Mouse (Mus musculus) forebrain, postnatal 0 days (tissue): ENCODE measurements around the gene Acsf3. TPM values are rescaled to one million over a fixed set of nuclear protein-coding genes. Genes with fewer than 3 reads are reported as not detected.
A peak's percentile ranks its signal among the peaks of the same experiment; 100 is the strongest.

ENCODE experiments used
- ATAC-seq: fragments of 200-750 bp; cut with Nextera tagmentation; 2 replicates; pipeline ENCODE4 v1.8.0; 2017; ENCODE audit warnings: mild to moderate bottlenecking, moderate library complexity
- DNase-seq: peaks from one replicate; pipeline ENCODE4 v3.0.0-alpha.2; 2015
- H3K27ac ChIP-seq: fragments of 300-500 bp; sonication (generic); 2 replicates; pipeline ENCODE4 v1.5.1; 2014; ENCODE audit warnings: low read depth, mild to moderate bottlenecking, antibody characterized with exemption, low read length, moderate library complexity, mixed read lengths
- H3K27me3 ChIP-seq: fragments of 300-500 bp; sonication (generic); 2 replicates; pipeline ENCODE4 v1.6.1; 2014; ENCODE audit warnings: mild to moderate bottlenecking, low read length, mixed read lengths; ENCODE audit not compliant: insufficient read depth
- H3K36me3 ChIP-seq: fragments of 300-500 bp; sonication (generic); 2 replicates; pipeline ENCODE4 v1.6.1; 2014; ENCODE audit warnings: mild to moderate bottlenecking, moderate library complexity; ENCODE audit not compliant: insufficient read depth
- H3K4me1 ChIP-seq: fragments of 300-500 bp; sonication (generic); 2 replicates; pipeline ENCODE4 v1.6.1; 2014; ENCODE audit warnings: antibody characterized with exemption; ENCODE audit not compliant: insufficient read depth
- H3K4me2 ChIP-seq: fragments of 300-500 bp; sonication (generic); 2 replicates; pipeline ENCODE4 v1.6.1; 2014; ENCODE audit warnings: low read depth, mild to moderate bottlenecking, moderate library complexity
- H3K4me3 ChIP-seq: fragments of 300-500 bp; sonication (generic); 2 replicates; pipeline ENCODE4 v1.5.1; 2014; ENCODE audit warnings: low read depth, low read length, mixed read lengths
- H3K9ac ChIP-seq: fragments of 300-500 bp; sonication (generic); 2 replicates; pipeline ENCODE4 v1.6.1; 2014; ENCODE audit warnings: mild to moderate bottlenecking
- H3K9me3 ChIP-seq: fragments of 300-500 bp; sonication (generic); 2 replicates; pipeline ENCODE4 v1.6.1; 2016; ENCODE audit warnings: low read length
- CTCF ChIP-seq: sonication (generic); IDR thresholded peaks from 2 replicates; pipeline ENCODE4 v1.5.1; 2016; ENCODE audit warnings: antibody characterized with exemption, control low read depth, low read depth
- WGBS: fragments of 180-500 bp; shearing (Covaris S2); extraction: QIAGEN DNeasy Blood & Tissue Kit; methylation state at CpG from one replicate; pipeline ENCODE4 v1.1.7; 2014; 5-methylcytosine and 5-hydroxymethylcytosine counted together
- polyA plus RNA-seq: library from polyadenylated mRNA; unstranded; fragments of >200 nt; fragmentation: Nextera tagmentation; extraction: Ambion mirVana; gene quantifications from 2 replicates; pipeline ENCODE4 v1.2.1, GENCODE M21; 2015
- total RNA-seq: library from RNA; depleted of rRNA; stranded (reverse); fragments of >200 nt; gene quantifications from 2 replicates; pipeline ENCODE4 v1.2.3, GENCODE M21; 2014

Gene Acsf3
- total and polyA plus RNA-seq, 2 experiments from 2014 or later, result 16.9 to 25.6 TPM

GRCm38 (mm10) chr8:122819776-122820175, 44.5 kb downstream of the Acsf3 start:
- DNase-seq (no peak), ATAC-seq (no peak)
- 81% methylated on average over 11 of the region's 11 CpGs for WGBS
- Histone ChIP-seq H3K27me3 (no peaks in the 10 kb centered on the region), H3K9me3 (no peaks in the 10 kb centered on the region), H3K4me2 (no peak overlapping the region), H3K4me3 (no peak overlapping the region), H3K4me1 (0 out of 2 replicates have a peak, but pooled peaks cover 2% of the 10 kb centered on the region), H3K27ac (no peak overlapping the region), H3K9ac (no peak overlapping the region), H3K36me3 (no peaks in the 10 kb centered on the region)
- TF ChIP-seq CTCF, result no peak

DNA sequence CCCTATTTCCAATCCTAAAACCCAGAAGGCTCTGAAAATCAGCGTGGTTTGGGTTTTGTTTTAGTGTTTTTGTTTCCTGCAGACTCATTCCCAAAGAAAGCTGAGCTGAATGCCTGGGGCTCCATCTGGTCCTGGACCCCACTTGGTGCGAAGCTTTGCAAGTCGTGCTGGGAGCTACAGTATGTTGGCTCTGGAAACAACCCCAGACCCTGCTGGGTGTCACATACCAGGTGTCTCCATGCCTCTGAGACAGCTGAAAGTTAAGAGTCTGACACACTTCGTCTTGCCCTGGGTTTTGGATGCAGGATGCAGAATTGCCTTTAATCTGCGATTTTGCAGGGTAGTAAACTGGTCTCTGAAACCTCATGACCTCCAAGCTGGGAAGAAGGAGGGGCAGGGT, 49.3 kb downstream of the Acsf3 start:
- DNase-seq, result peak; percentile 69
- H3K4me1 ChIP-seq, result 0 out of 2 replicates have a peak, but pooled peaks cover 5% of the 10 kb centered on the region
- H3K9me3 ChIP-seq, result no peaks in the 10 kb centered on the region
- H3K9ac ChIP-seq, result no peak overlapping the region
- no peaks in the 10 kb centered on the region for H3K36me3 ChIP-seq
- no peaks in the 10 kb centered on the region for H3K27me3 ChIP-seq
- no peak overlapping the region for H3K4me2 ChIP-seq
- 18% methylated on average over 5 of the region's 5 CpGs for WGBS
- no peak overlapping the region for H3K27ac ChIP-seq
- peak; percentile 89 for ATAC-seq
- no peak overlapping the region for H3K4me3 ChIP-seq
- TF ChIP-seq CTCF, result no peak

GRCm38 (mm10) chr8:122824986-122825385, 49.7 kb downstream of the Acsf3 start:
- Histone ChIP-seq H3K4me1 (0 out of 2 replicates have a peak, but pooled peaks cover 5% of the 10 kb centered on the region), H3K9ac (no peak overlapping the region), H3K36me3 (no peaks in the 10 kb centered on the region), H3K4me2 (no peak overlapping the region), H3K27ac (no peak overlapping the region), H3K27me3 (no peaks in the 10 kb centered on the region), H3K4me3 (no peak overlapping the region), H3K9me3 (no peaks in the 10 kb centered on the region)
- 67% methylated on average over 9 of the region's 9 CpGs for WGBS
- no peak for DNase-seq
- no peak for TF ChIP-seq CTCF
- peak; percentile 19; the same call in 1 of the 2 replicates for ATAC-seq

- H3K36me3 ChIP-seq, result no peaks in the 10 kb centered on the region
- ATAC-seq (no peak), DNase-seq (no peak)
- H3K27ac ChIP-seq, result no peak overlapping the region
- 0 out of 2 replicates have a peak, but pooled peaks cover 5% of the 10 kb centered on the region for H3K4me1 ChIP-seq
- H3K9me3 ChIP-seq, result no peaks in the 10 kb centered on the region
- H3K4me2 ChIP-seq, result no peak overlapping the region
- WGBS, result 70% methylated on average over 8 of the region's 8 CpGs
- no peak overlapping the region for H3K9ac ChIP-seq
- no peaks in the 10 kb centered on the region for H3K27me3 ChIP-seq
- TF ChIP-seq CTCF, result no peak
- H3K4me3 ChIP-seq, result no peak overlapping the region
Measured at GRCm38 (mm10) chr8:122825408-122825807, 50.1 kb downstream of the Acsf3 start.

DNA sequence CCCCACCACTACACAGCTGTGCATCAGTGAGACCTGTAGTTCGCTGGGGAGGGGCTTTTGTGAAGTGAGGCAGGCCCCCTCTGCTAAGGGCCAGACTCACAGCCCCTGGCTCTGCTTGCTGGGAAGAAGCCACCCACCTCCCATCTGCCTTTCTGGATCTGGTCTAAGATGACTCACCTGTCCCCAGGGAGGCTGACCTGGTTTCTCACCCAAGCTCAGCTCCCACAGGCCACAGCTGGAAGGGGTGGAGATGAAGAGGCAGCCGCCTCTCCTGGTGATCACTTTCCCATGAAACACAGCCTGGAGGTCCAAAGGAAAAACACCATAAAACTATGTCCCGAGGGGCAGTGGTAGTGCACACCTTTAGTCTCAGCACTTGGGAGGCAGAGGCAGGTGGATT, 54.1 kb downstream of the Acsf3 start:
- 75% methylated on average over 3 of the region's 3 CpGs for WGBS
- Histone ChIP-seq H3K9ac (no peak overlapping the region), H3K27me3 (no peaks in the 10 kb centered on the region), H3K27ac (no peak overlapping the region), H3K4me1 (0 out of 2 replicates have a peak, but pooled peaks cover 5% of the 10 kb centered on the region), H3K4me2 (no peak overlapping the region), H3K36me3 (no peaks in the 10 kb centered on the region), H3K4me3 (no peak overlapping the region), H3K9me3 (no peaks in the 10 kb centered on the region)
- TF ChIP-seq CTCF, result no peak
- no peak for DNase-seq
- ATAC-seq, result no peak

DNA sequence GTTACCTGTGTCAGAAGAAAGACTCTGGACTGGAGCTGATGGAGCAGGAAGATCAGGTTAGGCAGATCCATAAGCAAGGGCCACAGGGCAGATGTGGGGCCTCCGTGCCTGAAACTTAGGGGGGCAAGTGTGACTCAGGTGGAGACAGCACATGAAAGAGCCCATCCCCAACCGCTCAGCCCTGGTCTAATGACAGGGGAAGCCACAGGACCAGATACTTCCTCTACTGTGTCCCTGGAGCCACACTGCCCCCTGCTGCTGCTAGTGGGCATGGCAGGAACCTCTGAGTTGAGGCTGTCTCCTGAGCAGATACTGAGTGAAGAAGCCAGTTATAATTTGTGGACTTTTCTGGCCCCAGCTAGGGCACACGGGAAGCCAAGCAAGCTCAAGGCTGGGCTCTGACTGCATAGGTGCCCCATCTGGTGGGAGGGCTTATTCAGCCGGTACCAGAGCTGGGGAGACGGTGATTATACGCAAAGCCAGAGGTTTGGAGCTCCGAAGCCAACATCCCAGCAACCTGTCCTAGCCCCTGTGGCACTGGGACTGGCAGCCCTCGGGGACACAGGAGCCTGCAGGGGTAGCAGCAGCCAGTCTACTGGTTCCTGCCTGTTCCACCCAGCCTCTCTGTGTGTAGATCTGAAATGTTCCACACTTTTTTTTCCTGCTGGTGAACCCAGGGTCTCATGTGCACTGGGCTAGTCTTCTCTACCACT, 55.2 kb downstream of the Acsf3 start:
- ATAC-seq (peak; percentile 90), DNase-seq (peak; percentile 93)
- no peak overlapping the region for H3K4me3 ChIP-seq
- no peaks in the 10 kb centered on the region for H3K36me3 ChIP-seq
- H3K9ac ChIP-seq, result no peak overlapping the region
- H3K27me3 ChIP-seq, result no peaks in the 10 kb centered on the region
- TF ChIP-seq CTCF, result peak; percentile 99
- H3K9me3 ChIP-seq, result no peaks in the 10 kb centered on the region
- no peak overlapping the region for H3K27ac ChIP-seq
- WGBS, result 48% methylated on average over 8 of the region's 8 CpGs
- H3K4me1 ChIP-seq, result no peaks in the 10 kb centered on the region
- no peak overlapping the region for H3K4me2 ChIP-seq

- Histone ChIP-seq H3K9ac (no peak overlapping the region), H3K9me3 (no peaks in the 10 kb centered on the region), H3K27ac (no peak overlapping the region), H3K36me3 (no peaks in the 10 kb centered on the region), H3K4me3 (no peak overlapping the region), H3K4me2 (no peak overlapping the region), H3K4me1 (no peaks in the 10 kb centered on the region), H3K27me3 (no peaks in the 10 kb centered on the region)
- TF ChIP-seq CTCF, result no peak
- WGBS, result 81% methylated on average over 8 of the region's 8 CpGs
- DNase-seq, result no peak
- no peak for ATAC-seq
Measured at GRCm38 (mm10) chr8:122834416-122834815, 59.1 kb downstream of the Acsf3 start.
